Mouse (Mus musculus): ENCODE measurements around the gene Ap1ar. TPM values are rescaled to one million over a fixed set of nuclear protein-coding genes. Genes with fewer than 3 reads are reported as not detected.

Ap1ar gene
- polyA plus RNA-seq, 1 experiment from 2014 or later = 19.1 TPM

- peak; percentile 53; the same call in 1 of the 2 replicates for ATAC-seq (ENCODE audit: insufficient read depth)
- H3K27ac ChIP-seq (replicated peaks) = 0 out of 2 replicates have a peak overlapping the region, but pooled peaks have one; percentile 7
- H3K36me3 ChIP-seq (replicated peaks) = peaks cover 34% of the 10 kb centered on the region
Measured at GRCm38 (mm10) chr3:127818694-127819663, 18.3 kb downstream of the Ap1ar start.

GRCm38 (mm10) chr3:127817120-127817683, 20.1 kb downstream of the Ap1ar start:
- Histone ChIP-seq H3K4me2 (no peak overlapping the region), H3K36me3 (replicated peaks) (peaks cover 45% of the 10 kb centered on the region), H3K4me3 (replicated peaks) (no peak overlapping the region), H3K9ac (no peak overlapping the region), H3K4me1 (replicated peaks) (peaks cover 26% of the 10 kb centered on the region), H3K27me3 (no peaks in the 10 kb centered on the region), H3K9me3 (replicated peaks) (no peaks in the 10 kb centered on the region), H3K27ac (replicated peaks) (no peak overlapping the region)
- whole genome bisulfite sequencing (ENCODE audit: insufficient replicate concordance) = 75% methylated on average over 7 of the region's 7 CpGs
- ATAC-seq (ENCODE audit: insufficient read depth) = no peak

More at GRCm38 (mm10) chr3:127818694-127819663, 18.3 kb downstream of the Ap1ar start:
- Histone ChIP-seq H3K9me3 (replicated peaks) (no peaks in the 10 kb centered on the region), H3K4me3 (replicated peaks) (no peak overlapping the region), H3K4me1 (replicated peaks) (peaks cover 26% of the 10 kb centered on the region), H3K27me3 (no peaks in the 10 kb centered on the region), H3K4me2 (no peak overlapping the region), H3K9ac (no peak overlapping the region)
- WGBS (ENCODE audit: insufficient replicate concordance) = 69% methylated on average over 11 of the region's 11 CpGs

GRCm38 (mm10) chr3:127809103-127809502, 28.2 kb downstream of the Ap1ar start:
- Histone ChIP-seq H3K4me2 (no peak overlapping the region), H3K9me3 (replicated peaks) (no peaks in the 10 kb centered on the region), H3K27me3 (no peaks in the 10 kb centered on the region), H3K4me3 (replicated peaks) (no peak overlapping the region), H3K27ac (replicated peaks) (no peak overlapping the region), H3K36me3 (replicated peaks) (peaks cover 69% of the 10 kb centered on the region), H3K9ac (no peak overlapping the region), H3K4me1 (replicated peaks) (peaks cover 11% of the 10 kb centered on the region)
- ATAC-seq (ENCODE audit: insufficient read depth) = no peak
- 76% methylated on average over 7 of the region's 7 CpGs for WGBS (ENCODE audit: insufficient replicate concordance)

GRCm38 (mm10) chr3:127807846-127808245, 29.5 kb downstream of the Ap1ar start:
- Histone ChIP-seq H3K9me3 (replicated peaks) (no peaks in the 10 kb centered on the region), H3K4me3 (replicated peaks) (no peak overlapping the region), H3K27me3 (no peaks in the 10 kb centered on the region), H3K4me2 (no peak overlapping the region), H3K27ac (replicated peaks) (no peak overlapping the region), H3K36me3 (replicated peaks) (peaks cover 57% of the 10 kb centered on the region), H3K9ac (no peak overlapping the region), H3K4me1 (replicated peaks) (peaks cover 12% of the 10 kb centered on the region)
- no peak for ATAC-seq (ENCODE audit: insufficient read depth)
- WGBS (ENCODE audit: insufficient replicate concordance) = 85% methylated on average over 5 of the region's 5 CpGs

- no peak for ATAC-seq (ENCODE audit: insufficient read depth)
- Histone ChIP-seq H3K4me1 (replicated peaks) (peaks cover 12% of the 10 kb centered on the region), H3K4me3 (replicated peaks) (no peak overlapping the region), H3K4me2 (no peak overlapping the region), H3K9ac (no peak overlapping the region), H3K36me3 (replicated peaks) (peaks cover 43% of the 10 kb centered on the region), H3K9me3 (replicated peaks) (no peaks in the 10 kb centered on the region), H3K27me3 (no peaks in the 10 kb centered on the region), H3K27ac (replicated peaks) (no peak overlapping the region)
- 84% methylated on average over 6 of the region's 6 CpGs for WGBS (ENCODE audit: insufficient replicate concordance)
Measured at GRCm38 (mm10) chr3:127805991-127806390, 31.3 kb downstream of the Ap1ar start.

GRCm38 (mm10) chr3:127805071-127805470, 32.3 kb downstream of the Ap1ar start:
- H3K27ac ChIP-seq (replicated peaks) = no peak overlapping the region
- no peak overlapping the region for H3K4me3 ChIP-seq (replicated peaks)
- H3K27me3 ChIP-seq = no peaks in the 10 kb centered on the region
- H3K9me3 ChIP-seq (replicated peaks) = no peaks in the 10 kb centered on the region
- 87% methylated on average over 12 of the region's 12 CpGs for WGBS (ENCODE audit: insufficient replicate concordance)
- ATAC-seq (ENCODE audit: insufficient read depth) = no peak
- peaks cover 12% of the 10 kb centered on the region for H3K4me1 ChIP-seq (replicated peaks)
- H3K9ac ChIP-seq = no peak overlapping the region
- H3K36me3 ChIP-seq (replicated peaks) = peaks cover 36% of the 10 kb centered on the region
- no peak overlapping the region for H3K4me2 ChIP-seq

GRCm38 (mm10) chr3:127804439-127804838, 32.9 kb downstream of the Ap1ar start:
- Histone ChIP-seq H3K27ac (replicated peaks) (no peak overlapping the region), H3K27me3 (no peaks in the 10 kb centered on the region), H3K9me3 (replicated peaks) (no peaks in the 10 kb centered on the region), H3K4me1 (replicated peaks) (peaks cover 12% of the 10 kb centered on the region), H3K4me2 (no peak overlapping the region), H3K36me3 (replicated peaks) (peaks cover 33% of the 10 kb centered on the region), H3K4me3 (replicated peaks) (no peak overlapping the region), H3K9ac (no peak overlapping the region)
- ATAC-seq (ENCODE audit: insufficient read depth) = peak; percentile 54
- 39% methylated on average over 4 of the region's 4 CpGs for WGBS (ENCODE audit: insufficient replicate concordance)

- H3K9ac ChIP-seq = no peak overlapping the region
- H3K36me3 ChIP-seq (replicated peaks) = peaks cover 30% of the 10 kb centered on the region
- H3K4me2 ChIP-seq = no peak overlapping the region
- 40% methylated on average over 8 of the region's 8 CpGs for WGBS (ENCODE audit: insufficient replicate concordance)
- peak overlapping the region; percentile 31 for H3K27ac ChIP-seq (replicated peaks)
- H3K27me3 ChIP-seq = no peaks in the 10 kb centered on the region
- no peaks in the 10 kb centered on the region for H3K9me3 ChIP-seq (replicated peaks)
- no peak for ATAC-seq (ENCODE audit: insufficient read depth)
- no peak overlapping the region for H3K4me3 ChIP-seq (replicated peaks)
- H3K4me1 ChIP-seq (replicated peaks) = peaks cover 12% of the 10 kb centered on the region
Measured at GRCm38 (mm10) chr3:127802814-127803213, 34.5 kb downstream of the Ap1ar start.

GRCm38 (mm10) chr3:127801162-127801561, 36.2 kb downstream of the Ap1ar start:
- H3K27ac ChIP-seq (replicated peaks) = no peak overlapping the region
- no peak for ATAC-seq (ENCODE audit: insufficient read depth)
- no peaks in the 10 kb centered on the region for H3K27me3 ChIP-seq
- peaks cover 33% of the 10 kb centered on the region for H3K36me3 ChIP-seq (replicated peaks)
- H3K9me3 ChIP-seq (replicated peaks) = no peaks in the 10 kb centered on the region
- no peak overlapping the region for H3K9ac ChIP-seq
- WGBS (ENCODE audit: insufficient replicate concordance) = 79% methylated on average over 8 of the region's 8 CpGs
- H3K4me3 ChIP-seq (replicated peaks) = no peak overlapping the region
- no peak overlapping the region for H3K4me2 ChIP-seq
- peaks cover 12% of the 10 kb centered on the region for H3K4me1 ChIP-seq (replicated peaks)

GRCm38 (mm10) chr3:127796271-127796670, 41.1 kb downstream of the Ap1ar start:
- ATAC-seq (ENCODE audit: insufficient read depth) = no peak
- 91% methylated on average over 7 of the region's 7 CpGs for WGBS (ENCODE audit: insufficient replicate concordance)
- Histone ChIP-seq H3K4me1 (replicated peaks) (peaks cover 21% of the 10 kb centered on the region), H3K9me3 (replicated peaks) (no peaks in the 10 kb centered on the region), H3K4me3 (replicated peaks) (no peak overlapping the region), H3K36me3 (replicated peaks) (peaks cover 51% of the 10 kb centered on the region), H3K4me2 (no peak overlapping the region), H3K27me3 (no peaks in the 10 kb centered on the region), H3K9ac (no peak overlapping the region), H3K27ac (replicated peaks) (no peak overlapping the region)

GRCm38 (mm10) chr3:127795762-127796161, 41.6 kb downstream of the Ap1ar start:
- 92% methylated on average over 3 of the region's 3 CpGs for WGBS (ENCODE audit: insufficient replicate concordance)

More at GRCm38 (mm10) chr3:127795762-127796161, 41.6 kb downstream of the Ap1ar start:
- H3K27ac ChIP-seq (replicated peaks) = no peak overlapping the region
- no peak overlapping the region for H3K4me2 ChIP-seq
- no peaks in the 10 kb centered on the region for H3K27me3 ChIP-seq
- H3K36me3 ChIP-seq (replicated peaks) = peaks cover 51% of the 10 kb centered on the region
- ATAC-seq (ENCODE audit: insufficient read depth) = no peak
- H3K9ac ChIP-seq = no peak overlapping the region
- no peaks in the 10 kb centered on the region for H3K9me3 ChIP-seq (replicated peaks)
- H3K4me1 ChIP-seq (replicated peaks) = peaks cover 25% of the 10 kb centered on the region
- no peak overlapping the region for H3K4me3 ChIP-seq (replicated peaks)
